Mouse (Mus musculus) MEL-GATA-1-ER (cell line): ENCODE data around the gene Rab11fip4.

Experiments
- DNase-seq: peaks from one replicate; pipeline ENCODE4 v3.0.0-alpha.2; 2012; ENCODE audit warnings: low read depth; ENCODE audit errors: extremely low read depth

The Rab11fip4 gene

DNA sequence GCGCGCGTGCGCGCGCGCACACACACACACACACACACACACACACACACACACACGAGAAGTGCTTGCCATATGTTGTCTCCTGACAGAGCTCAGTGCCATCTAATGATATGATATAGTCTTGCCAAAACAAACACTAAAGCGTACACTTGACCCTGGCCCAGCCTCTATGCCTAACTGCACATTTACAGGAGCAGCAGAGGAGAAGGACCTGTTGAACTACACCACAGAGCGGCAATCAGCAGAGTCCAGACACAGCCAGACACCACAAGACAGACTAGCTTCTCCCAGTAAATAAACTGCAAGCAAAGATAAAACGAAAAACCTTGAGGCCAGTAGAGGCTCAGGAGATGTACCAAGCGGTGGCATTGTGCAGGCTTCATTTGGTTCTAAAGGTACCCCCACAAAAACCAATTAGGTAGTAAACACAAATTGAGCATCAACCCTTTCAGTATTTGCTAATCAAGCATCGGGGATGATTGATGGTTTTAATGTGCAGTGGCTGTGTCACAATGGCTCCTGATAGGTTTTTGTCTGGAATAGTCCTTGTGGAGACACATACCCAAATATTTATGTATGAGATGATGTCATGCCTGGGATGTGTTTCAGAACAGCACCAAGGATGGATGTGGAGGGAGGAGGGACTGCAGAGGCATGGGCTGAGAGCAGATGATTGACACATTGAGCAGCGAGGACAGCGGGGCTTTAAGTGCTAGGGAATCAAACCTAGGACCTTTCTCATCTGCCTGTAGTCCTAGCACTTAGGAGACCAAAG lies 145.4 kb downstream of the Rab11fip4 start:
- DNase-seq, result peak; percentile 90

DNA sequence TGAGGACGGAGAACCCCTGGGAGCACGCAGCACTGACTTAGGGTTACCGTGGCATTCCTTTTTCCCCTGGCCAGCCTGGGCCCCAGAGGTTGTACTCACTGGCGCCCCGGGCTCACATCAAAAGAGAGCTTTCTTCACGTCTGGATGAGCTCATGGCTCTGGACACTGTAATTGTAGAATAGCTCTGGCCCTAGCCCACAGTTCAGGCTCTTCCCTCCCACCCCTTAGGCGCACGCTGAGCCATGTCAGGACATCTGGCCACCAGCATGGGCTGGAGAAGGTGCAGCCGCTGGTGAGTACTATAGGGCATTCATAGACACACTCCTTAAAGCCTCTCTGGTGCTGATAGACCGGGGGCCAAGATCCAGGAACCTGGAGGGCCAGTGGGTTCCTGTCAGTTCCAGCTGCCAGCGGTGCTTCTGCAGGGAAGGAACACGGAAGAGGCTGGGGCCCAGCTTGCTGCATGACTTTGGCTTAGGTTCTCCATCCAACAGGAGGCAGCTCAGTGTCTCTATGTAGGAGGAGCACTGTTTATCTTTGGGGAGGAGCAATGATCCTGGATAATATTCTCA lies 146.2 kb downstream of the Rab11fip4 start:
- DNase-seq, result no peak

DNA sequence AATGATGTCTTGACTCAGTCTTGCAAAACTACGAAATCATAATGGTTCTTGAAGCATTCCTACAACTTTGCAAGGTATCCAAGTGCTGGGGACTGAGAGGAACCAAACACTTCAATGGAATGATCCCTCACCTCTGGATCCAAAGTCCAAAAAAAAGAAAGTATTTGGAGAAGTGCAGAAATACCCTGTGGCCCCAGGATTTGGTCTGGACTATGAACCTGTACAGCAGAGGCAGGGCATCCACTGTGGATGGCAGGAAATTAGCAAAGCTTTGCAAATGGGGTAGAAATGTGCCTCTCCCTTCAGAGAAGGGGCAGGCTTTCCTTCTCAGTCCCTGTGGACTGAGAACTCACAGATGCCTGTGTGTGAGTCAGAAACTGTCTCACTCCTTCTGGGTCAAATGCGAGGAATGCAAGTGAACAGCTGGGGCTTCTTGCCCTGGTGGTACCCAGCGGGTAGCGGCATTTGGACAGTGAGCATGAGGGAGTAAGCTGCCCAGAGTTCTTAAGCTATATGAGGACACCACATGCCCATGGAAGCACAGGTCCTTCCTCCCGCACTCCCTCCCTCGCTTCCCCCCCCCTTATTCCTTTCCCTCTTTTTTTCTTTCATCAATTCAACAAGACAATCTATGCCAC lies 147.0 kb downstream of the Rab11fip4 start:
- DNase-seq, result no peak

DNA sequence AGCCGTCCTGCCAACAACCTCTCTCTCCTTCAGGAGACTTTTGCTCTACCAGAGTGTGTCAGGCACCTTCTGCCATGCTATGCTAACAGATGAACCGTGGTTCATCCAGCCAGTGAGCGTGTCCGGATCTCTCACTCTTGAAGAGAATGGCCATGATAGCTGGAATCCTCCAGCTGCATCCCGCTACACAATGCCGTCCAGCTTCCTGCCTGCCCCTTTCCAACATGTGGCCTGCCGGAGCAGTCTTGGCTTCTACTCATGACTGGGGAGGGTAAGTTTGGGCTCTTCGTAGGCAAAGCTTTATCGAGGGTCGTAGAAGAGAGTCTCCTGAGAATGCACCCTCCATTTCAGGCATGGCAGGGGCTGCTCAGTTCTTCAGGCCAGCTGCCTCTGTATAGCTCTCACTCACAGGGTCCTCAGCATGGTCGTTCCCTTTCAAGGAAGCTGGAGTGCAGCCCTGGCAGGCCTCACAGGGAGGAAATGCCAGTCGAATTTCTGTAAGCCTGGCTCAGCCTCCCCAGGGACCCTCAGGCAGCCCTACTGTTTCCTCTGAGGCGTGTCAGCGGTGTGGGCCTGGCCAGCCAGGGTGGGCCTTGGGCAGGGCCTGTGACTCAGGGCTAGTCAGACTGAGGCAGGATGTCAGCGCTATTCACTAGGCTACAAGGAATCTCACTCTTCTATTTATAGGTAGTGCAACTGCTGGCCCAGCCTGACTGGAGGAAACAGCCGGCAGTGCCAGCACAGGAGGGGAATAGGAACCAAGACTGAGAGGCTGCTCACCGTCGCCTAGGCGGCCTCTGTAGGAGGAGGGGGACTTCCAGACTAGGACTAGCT lies 147.9 kb downstream of the Rab11fip4 start:
- no peak for DNase-seq

DNA sequence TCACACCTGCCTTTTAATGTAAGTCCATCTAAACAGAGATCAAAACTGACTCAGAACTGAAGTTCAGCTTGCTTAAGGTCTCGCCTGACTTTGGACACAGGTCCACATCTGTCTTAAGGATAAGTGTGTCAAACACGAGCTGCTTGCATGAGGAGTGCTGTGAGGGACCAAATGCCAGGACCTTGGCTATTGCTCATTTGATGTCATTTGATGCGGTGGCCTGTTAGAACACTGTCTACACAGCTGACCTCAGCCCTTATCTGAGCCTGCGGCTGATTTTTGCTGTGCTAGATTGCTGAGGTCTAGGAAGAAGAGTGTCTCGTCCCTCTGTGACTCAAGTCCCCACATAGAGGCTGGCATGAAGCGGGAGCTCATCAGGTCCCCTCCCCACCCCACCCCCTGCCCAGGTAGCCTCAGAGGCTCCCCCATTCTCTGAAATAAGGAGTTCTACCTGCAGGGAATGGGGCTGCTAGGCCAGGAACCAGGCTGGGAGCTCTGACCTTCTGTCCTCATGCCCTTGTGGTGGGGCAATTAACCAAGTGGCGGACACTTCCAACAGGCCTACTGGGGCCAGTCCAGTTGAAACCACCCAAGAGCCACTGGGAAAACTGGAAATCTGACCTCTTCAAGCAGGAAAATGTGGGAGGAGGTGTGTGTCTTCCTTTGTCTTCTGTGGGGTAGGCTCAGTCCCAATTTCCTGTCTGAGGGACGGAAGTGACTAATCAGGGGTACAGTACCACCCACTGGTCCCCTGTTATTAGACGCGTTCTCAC lies 149.9 kb downstream of the Rab11fip4 start:
- DNase-seq, result no peak

DNA sequence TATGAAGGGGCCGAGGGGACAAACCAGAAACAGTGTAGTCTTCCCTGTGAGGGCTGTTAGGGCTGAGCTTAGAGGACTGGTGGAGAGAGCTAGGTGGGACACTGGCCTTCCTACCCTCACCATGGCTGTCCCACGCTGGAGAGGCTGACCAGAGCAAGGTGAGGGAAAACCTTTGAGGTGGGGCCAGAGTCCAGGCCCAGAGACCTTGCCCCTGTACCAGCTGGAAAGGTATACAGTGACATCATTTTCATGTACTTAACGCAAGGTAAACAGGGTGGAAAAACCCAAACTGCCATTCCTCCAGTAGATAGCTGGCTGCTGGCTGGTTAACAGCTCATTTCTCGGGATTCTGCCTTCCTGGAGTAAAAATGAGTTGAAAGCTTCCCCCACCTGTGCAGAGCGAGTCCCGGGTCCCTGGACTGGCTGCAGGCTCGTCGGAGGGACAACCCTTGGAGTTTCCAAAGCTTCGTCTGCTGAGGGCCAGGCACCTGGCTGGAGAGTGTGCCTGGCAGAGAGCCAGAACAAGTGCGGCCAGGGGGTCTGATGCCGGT lies 155.6 kb downstream of the Rab11fip4 start:
- DNase-seq, result no peak
